Mouse (Mus musculus): ENCODE data around the gene Trmt1.

The Trmt1 gene

DNA sequence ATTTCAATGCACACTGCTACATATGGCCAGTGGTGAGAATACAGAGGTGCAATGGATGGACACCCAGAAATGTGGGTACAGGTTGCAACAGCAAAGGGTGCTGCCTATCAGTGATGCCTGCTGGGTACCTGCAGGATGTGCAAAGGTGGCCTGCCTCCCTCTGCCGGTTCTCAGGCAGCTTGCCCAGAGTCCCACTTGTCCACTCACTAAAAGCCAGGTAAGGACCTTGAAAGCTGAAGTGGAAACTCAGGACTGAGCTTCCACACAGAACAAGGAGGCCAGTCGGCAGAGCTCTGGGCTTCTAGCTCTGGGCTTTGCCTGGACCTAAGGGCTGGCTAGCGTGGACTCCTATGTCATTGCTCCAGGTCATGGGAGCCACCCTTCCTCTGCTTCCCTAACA, 25.2 kb downstream of the Trmt1 start:
- no peak for DNase-seq (ENCODE audit: low spot score)

DNA sequence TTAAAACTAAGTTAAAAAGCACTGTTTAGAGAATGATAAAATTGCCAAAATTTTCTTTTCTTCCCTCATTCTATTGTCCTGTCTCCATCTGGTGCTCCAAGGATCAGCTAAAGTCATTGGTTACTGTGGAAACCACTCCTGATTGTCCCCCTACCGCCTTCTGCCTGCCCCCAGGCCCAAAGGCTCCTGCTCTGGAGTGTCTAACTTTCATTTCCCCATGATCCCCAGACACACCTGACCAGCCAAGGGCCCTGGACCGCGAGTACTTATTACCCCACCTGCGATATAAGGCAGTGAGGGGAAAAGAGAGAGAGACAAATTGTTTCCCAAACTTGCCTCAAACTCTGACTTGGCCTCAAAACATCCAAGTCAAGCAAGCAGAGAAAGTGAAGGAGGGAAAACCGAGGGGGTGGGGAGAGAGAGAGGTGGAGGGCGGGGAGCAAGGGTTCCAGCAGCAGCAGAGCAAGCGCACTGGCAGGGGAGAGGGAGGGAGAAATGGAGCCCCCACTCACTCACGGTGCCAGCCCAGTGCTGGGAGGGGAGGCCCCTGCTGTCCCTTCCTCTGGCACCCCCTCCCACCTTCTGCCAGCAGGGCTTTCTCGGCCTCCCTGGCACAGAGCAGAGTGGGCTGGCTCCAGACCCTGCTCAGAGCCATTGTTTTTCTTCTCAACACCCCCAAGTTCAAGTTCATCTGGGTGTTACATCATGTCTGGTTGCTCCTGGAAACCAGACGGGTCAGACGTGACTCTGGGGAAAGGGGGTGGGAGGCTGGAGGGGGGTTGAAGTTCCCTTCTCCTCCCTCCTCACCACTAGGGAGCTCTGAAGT, 26.0 kb downstream of the Trmt1 start:
- no peak for DNase-seq (ENCODE audit: low spot score)

DNA sequence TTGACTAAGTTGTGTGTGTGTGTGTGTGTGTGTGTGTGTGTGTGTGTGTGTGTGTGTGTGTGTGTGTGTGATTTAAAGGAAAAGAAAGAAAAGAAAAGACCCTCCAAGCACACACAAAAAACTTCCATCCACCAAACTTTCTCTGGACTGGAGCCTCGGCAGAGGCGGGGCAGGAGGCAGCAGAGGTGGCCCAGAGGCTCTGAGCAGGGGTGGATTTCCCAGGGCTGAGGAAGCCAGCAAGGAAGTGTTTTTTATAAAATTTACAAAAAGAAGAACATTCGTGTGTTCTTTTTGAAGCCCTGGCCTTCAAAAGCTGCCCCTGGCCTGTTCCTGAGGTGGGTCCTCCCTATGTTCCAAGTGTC, 26.6 kb downstream of the Trmt1 start:
- no peak for DNase-seq (ENCODE audit: low spot score)

DNA sequence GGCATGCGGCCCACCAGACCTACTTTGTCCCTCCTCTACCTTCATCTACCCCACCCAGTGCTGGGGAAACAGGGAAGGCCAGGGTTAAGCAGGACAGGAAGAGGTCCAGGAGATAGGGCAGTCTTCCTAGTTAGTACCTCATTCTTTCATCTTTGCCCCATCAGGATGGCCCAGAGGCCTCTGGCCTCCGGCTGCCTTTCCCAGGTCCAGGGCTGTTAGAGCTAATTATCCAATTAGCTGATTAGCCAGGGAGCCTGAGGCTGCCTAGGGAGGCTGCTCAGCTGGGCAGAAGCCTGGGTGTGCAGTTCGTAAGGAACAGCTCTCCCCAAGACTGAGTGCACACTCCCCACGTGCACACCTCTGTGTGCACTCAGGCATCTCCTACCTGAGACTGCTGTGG, 27.3 kb downstream of the Trmt1 start:
- no peak for DNase-seq (ENCODE audit: low spot score)

DNA sequence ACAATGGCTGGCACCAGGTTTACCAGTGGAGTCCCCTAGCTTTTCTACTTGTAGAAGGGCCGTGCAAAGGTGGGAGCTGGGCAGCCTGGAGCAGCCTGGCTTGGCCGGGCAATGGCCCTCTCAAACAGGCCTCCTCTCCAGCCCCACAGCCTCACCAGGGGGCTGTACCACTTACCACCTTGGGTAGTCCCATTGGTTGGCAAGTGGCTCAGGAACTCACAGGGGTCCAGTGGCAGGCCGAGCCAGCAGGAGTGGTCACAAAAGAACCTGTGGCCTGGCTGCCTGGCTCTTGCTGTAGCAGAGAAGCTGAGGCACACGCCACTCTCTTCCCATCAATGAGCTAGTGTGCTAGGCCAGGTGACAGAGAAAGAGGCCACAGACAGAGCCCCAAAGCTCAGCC, 28.1 kb downstream of the Trmt1 start:
- no peak for DNase-seq (ENCODE audit: low spot score)

DNA sequence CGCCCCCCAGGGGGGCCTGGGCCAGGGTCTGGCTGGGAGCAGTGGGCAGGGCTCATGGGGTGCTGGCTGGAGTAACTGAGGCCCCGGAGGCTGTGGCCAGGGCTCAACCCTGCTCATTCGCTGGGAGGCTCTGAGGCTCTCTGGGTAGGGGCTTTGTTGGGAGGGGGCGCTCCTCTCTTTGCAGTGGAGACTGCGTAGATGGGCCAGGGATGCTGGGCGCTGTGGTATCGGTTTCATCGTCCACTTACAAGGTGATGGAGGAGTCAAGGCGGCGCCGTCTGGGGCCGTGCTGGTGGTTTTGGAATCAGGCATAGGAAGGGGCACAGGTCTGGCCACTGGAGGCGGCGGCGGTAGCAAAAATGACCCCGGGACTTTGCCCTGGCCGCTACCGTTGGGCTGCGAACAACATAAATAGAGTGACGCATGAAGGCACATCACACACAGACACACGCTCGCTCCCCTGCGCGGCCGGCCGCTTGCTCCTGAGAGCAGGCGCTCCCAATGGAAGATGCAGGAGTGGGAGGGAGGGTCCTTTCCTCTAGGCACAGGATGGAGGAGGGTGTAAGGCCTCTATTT, 29.9 kb downstream of the Trmt1 start:
- no peak for DNase-seq (ENCODE audit: low spot score)

DNA sequence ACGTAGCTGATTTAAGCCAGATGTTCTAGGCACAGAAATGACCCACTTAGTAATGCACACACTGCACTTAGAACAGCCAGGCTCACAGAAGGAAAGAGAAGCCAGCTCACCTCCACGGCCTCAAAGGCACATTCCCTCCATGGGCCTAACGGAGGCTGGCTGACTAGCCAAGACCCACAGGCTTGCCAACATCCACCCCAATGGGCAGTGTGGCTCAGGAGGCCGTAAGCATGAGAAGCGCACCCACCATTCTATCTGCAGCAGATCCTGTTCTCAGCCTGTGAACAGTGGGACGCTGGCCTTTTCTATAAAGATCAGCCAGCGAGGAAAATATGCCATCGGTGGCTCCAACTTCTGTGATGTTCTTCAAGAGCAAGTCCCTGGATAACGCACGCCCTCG, 30.7 kb downstream of the Trmt1 start:
- DNase-seq (ENCODE audit: low spot score), result no peak

DNA sequence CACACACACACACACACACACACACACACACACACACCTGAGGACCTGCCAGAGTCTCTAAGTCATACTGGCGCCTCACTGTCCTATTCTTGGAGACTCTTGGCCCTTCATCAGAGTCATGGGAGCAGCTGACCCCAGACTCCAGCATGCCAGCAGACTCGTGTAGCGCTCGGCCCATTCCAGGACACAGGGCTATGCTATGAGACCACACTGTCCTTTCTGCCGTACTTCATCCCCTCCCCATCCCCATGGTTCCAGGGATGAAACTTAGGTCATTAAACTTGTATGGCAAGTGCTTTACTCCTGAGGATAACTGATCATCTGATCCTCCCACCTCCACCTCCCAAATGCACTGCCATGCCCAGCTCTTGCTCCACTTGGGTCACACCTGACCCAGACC, 32.4 kb downstream of the Trmt1 start:
- no peak for DNase-seq (ENCODE audit: low spot score)

DNA sequence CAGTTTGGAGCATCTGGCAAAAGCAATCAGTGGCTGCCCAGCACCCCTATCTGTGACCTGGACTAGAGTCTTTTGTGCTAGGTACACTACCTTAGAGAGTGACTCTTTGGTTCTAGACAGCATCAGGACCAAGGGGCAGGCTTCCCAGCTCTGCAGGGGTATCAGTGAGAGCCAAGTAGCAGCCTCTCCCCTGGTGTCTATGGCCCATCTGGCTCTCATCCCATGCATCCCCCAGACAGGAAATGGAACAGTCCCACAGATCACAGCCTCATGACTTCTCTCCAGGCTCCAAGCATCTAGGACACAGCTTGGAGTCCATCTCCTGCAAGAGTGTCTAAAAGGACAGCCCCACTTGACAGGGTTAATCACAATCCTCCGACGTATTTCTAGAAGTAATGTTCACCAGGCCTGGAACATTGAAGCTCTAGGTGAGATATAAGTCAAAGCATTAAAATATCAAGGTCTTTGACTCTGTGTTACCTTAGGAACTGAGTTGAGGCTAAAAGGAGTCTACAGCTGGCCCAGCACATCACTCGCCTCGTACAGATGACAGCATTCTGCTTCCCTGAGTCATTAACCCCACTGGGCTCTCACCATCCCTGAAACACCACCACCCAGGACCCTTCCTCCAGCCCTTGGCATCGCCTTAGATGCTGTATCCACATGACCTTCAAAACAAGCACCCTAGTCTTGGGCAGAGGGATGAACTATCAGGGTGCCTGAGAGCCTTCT, 33.0 kb downstream of the Trmt1 start:
- DNase-seq (ENCODE audit: low spot score), result no peak

DNA sequence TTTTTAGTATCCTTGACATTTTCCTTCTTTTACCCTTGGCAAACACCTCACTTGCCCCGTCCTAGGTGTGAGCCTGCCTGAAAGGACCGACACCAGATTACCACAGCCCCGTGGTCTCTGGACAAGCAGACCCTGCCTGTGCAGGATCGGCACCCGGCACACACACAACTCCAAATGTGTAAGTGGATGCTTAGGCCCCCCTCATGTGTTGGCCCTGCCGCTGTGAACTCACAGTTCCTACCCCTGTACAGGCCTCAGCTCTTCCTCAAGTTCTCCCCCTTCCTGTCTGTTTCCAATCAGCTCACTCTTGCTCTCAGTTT, 36.4 kb downstream of the Trmt1 start:
- no peak for DNase-seq (ENCODE audit: low spot score)

DNA sequence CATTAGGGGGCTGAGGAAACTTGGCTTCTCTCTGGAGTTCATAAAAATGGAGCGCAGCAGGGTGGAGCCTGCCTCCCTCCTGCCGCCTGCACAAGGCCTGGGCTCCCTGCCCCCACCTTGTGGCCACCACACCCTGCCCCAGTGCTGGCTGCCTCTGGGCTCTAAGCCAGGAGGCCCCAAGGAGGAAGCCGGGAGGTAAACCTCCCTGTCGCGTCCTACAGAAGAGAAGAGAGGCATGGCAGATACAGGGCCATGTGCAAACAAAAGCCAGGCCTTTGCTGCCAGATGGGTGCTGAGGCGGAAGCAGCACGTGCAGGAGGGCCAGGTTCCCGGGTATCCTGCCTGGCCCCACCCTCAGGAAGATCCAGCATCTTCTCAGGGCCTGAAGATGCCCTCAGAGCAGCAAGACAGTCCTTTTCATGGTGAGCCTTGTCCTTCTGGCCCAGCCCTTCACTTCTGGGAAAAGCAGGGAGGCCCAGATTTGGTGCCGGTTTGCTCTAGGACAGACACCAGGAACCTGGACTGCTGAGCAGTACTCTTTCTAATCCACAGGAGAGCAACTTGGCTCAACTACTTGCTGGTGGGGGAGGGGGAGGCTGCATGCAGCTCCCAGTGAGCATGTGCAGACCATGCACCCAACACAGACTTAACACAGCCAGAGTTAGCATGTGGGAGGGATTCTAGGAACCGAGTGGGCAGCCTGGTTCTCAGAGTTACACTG, 36.9 kb downstream of the Trmt1 start, which contains the start of gene G430095P16Rik:
TSS of gene G430095P16Rik (plus strand) at position 158 of the 721 bp plus-strand sequence.
- DNase-seq (ENCODE audit: low spot score), result no peak

DNA sequence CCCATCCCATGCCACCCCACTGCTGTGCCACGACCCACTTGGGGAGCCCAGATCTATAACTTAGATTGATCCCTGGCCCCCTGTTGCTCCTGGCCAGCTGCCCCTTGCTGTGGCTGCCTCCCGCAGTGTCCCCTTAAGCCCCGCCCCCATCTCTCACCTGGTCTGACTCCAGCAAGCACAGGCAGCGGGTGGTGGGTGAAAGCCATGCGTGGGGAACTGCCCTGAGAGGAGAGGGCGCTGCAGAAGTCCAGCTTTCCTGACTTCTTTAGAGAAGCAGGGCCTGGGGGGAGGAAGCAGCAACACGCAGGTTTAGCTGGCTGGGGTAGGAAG, 37.4 kb downstream of the Trmt1 start:
- DNase-seq (ENCODE audit: low spot score), result no peak

DNA sequence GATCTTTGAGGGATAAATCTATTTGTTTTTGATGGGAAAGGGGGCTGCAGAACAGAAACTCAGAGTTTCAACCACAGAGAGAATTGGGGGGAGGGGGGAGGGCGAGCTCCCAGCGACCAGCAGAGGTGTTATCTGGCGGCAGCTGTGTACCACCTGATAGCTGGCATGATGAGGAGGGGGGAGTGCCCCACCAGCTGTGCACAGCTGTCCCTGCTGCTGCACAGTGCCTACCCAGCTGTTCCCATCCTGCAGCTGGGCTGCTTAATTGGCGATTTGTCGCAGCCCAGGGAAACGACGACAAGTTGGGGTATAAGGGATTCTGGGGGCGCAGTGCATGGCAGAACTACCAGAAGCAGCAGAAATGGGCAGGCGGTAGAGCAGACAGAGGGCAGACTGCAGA, 38.6 kb downstream of the Trmt1 start:
- no peak for DNase-seq (ENCODE audit: low spot score)

DNA sequence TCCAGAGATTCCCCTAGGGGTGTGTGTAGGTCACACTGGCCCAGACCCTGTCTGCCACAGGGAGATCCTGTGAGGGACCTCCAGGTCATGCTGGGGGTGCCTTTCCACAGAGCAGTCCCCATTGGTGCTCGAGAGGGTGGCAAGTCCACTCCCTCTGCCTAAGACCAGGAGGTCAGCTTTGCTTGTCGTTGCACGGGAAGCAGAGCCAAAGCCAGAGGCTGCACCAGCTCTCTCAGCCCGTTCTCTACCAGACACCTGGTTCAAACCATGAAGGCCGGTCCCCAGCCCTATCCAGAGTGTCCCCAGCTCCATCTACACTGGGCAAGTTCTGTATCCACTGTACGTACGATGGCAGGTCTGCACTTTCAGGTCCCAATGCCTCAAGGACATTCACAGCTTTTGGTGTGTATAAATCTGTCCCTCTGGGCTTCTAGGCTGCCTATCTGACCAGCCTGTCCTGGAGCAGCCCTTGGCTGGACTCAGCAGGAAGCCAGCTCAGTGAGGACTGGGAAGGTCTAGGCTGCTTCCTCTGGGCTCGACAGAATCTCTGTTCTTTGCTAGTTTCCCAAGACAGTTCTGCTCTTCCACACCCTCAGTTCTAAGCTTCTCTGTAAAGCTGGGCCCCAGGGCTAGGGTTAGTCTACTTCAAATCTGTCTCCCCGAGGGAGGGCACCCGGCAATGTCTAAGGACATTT, 39.3 kb downstream of the Trmt1 start:
- no peak for DNase-seq (ENCODE audit: low spot score)

DNA sequence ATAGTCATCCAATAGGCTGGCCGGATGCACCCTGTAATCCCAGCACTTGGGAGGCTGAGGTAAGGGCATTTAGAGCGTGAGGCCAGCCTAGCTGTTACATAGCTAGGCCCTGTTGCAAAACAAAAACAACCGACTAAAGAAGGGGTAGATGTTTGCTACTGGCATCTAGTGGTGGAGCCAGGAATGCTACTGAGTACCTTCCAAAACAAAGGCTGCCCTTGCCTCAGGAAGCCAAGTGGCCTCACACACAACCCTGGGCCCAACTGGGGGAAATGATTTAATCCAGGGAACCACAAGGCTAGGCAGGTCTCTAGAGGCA, 39.8 kb downstream of the Trmt1 start:
- DNase-seq (ENCODE audit: low spot score), result no peak

DNA sequence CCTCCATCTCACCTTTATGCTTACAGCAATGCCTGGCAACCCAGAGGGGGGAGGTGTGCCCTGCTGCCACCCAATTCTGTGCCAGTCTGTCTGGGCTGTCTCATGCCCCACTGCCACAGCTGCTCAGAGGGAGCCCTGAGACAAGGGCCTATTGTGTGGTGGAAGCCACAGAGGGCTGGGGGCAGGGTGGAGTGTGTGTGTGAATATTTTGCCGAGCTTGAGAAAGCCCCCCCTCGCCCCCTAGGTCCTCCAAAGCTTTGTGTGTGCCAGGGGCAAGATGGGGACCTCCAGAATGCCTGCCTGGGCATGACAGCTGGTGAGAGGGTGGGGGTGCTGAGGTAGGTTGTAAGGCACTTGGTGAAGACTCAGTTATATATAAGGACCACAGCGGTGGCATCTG, 42.4 kb downstream of the Trmt1 start:
- no peak for DNase-seq (ENCODE audit: low spot score)

DNA sequence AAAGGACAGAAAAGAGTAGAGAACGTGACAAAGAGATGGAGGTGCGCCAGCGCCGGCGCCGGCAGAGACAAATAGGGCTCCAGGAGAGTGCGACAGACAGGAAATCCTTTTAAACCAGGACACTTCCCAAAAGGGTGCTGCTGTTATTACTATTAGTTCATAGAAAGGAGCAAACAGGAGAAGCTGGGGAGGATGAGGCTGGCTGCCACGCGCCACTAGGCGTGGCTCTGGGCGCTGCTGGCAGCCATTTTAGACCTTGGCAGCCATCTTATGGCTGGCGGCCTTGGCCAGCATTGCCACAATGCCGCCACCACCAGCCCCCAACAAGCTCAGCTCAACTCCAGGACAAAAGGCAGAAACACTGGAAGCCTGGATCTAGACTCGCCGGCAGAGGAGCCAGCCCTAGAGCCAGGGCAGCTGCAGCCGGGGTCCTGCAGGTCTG, 43.8 kb downstream of the Trmt1 start:
- DNase-seq (ENCODE audit: low spot score), result no peak

DNA sequence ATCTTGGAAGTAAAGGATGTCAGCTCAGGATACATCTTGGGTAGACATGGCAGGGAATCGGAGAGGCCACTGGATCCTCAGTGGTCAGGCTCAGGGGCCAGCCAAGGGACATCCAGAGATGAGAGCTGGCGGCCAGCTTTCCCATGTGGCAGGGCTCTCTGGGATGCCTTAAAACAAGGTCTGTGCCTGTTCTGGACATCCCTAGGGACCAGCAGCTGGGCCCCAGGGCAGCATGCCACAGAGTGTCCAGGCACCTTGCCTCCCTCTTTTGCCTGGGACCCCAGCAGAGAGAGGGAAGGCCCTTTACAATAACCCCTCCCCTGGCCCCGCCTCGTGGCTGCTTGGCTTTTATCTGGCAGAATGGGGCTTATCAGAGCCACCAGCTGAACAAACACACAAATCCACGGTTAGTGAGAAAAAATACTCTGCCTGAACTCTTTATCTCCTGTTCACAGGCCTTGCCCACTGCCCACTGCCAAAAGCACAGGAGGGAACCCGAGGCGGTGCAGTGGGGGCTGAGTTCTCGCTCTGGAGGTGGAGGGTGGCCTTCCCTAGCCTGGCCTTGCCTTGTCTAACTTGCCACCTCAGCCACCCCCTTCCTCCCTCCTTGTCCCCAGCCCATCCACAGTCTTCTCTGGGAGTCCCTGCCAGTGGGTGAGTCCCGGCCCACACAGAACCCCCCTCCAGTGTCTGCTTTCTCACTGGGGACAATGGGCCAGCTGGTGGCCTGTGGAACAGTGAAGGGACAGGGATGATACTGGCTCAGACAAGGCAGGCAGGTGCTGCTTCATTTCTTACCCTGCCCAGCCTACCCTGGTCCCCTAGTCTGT, 44.6 kb downstream of the Trmt1 start:
- DNase-seq (ENCODE audit: low spot score), result no peak

DNA sequence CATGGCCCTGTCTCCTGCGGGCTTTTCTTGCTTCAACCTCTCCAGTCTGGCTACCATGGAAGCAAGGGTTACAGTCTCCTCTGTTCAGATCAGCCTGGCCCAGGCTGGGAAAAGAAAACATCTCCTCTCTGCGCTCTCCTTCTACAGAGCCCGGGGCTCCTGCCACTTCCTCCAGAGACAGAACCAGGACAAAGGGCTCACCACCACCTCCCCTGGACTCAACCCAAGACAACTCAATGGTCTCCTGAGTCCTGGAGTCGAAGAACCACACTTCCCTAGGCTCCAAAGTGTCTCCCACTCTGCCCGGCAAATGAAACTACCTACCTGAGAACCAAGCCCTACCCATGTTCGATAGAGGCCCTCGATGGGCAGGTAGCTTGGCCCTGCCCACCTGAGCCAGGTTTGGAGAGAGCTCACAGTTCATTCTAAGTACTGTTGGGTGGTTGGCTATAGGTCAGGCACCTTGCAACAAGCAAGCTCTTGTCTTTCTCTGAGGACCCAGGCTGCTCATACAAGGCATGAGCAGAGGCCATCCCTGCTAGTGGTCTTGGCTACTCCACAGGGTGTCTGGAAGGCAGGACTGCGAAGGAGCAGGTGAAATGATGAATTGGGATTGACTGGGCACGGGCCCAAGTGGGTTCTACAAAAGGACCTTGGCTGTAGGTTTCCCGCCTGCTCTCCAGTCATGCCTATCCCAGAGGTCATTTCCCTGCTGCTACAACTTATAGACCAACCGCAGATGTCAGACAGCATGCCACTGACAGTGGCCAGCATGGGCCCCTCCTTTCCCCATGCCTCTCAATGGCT, 45.5 kb downstream of the Trmt1 start:
- no peak for DNase-seq (ENCODE audit: low spot score)

DNA sequence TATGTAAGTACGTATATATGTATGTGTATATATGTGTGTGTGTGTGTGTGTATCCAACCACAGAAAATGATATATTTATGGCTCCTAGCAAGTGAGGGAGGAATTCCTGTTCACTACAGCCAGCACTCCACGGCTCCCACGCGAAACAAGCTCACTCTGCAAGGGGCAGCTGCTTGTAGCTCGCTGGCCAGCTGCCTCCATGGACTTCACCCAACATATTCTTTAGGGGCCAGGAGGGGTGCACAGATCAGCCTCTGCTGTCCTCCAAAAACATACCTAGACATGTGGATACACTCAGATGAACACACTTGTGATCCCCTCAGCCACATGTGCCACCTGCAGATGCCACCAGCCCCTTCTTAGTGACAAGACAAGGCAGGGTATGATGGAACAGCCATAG, 46.4 kb downstream of the Trmt1 start:
- DNase-seq (ENCODE audit: low spot score), result no peak

DNA sequence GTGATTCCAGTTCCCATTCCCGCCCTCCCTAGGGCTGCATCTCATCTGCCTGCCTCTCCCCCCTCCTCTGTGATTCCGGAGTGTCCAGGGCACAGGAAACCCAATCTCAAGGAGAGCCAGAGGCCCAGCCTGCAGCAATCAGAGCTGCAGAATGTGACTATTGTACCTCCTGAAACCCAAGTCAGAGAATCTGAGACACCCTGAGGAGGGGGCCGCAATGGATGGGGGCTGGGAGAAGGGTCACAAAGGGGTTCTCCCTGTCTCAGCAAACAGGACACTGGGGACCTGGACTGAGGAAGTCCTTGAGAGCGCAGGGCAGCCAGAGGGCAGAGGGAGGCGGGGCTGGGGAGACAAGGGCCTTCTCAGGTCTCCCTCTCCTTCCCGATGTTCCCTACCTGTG, 46.9 kb downstream of the Trmt1 start:
- DNase-seq (ENCODE audit: low spot score), result no peak
